Mouse (Mus musculus): ENCODE data around the gene Zpr1.
"Not testable (repeated sequence)": the region's sequence is repeated elsewhere in the genome, so short reads cannot be mapped to it uniquely, and the experiment has no call there.

Zpr1 gene

GRCm38 (mm10) chr9:46261131-46261530 is 11.7 kb upstream of the Zpr1 start:
- no peak for DNase-seq (ENCODE audit: low read depth, low spot score)

GRCm38 (mm10) chr9:46268343-46268873 is 4.5 kb upstream of the Zpr1 start, which contains the start of gene Apoa5:
Apoa5 (plus strand) TSS chr9:46268633.
- no peak for DNase-seq (ENCODE audit: low read depth, low spot score)

DNA sequence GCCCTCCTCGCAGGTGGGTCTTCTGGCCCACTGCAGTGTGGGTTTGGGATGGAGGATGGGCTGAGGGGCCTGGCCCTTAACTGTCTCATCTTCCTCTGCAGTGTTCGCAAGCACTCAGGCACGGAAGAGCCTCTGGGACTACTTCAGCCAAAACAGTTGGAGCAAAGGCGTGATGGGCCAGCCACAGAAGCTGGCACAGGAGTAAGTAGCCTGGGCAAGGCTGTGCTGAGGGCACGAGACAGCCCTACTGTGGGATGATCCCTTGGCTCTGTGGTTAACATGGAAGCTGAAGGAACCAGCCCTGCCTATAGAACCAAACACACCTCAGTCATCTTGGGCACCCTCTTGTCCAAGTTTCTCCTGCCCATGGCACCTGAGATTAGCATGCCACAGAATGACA is 3.7 kb upstream of the Zpr1 start:
- DNase-seq (ENCODE audit: low read depth, low spot score), result no peak

DNA sequence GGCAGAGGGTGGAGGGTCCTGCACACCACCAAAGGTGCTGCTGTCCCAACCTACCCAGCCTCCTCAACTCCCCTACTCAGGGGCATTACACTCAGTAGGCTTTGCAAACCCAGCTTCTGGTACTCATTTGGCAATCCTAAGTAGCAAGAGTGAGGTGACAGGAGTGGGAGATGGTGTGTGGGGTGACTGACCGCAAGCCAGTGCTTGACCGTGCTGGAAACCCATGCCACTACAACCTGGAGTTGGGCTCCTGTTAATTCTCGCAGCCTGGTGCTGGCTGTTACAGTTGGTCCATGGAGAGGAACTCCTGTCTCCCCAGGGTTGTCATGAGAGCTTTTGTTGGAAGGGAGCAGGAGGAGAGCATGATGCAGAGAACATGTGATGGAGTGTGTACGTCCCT is 2.1 kb upstream of the Zpr1 start:
- DNase-seq (ENCODE audit: low read depth, low spot score), result no peak

- DNase-seq (ENCODE audit: low read depth, low spot score), result no peak
Measured at GRCm38 (mm10) chr9:46272070-46272469, 794 bp upstream of the Zpr1 start.

DNA sequence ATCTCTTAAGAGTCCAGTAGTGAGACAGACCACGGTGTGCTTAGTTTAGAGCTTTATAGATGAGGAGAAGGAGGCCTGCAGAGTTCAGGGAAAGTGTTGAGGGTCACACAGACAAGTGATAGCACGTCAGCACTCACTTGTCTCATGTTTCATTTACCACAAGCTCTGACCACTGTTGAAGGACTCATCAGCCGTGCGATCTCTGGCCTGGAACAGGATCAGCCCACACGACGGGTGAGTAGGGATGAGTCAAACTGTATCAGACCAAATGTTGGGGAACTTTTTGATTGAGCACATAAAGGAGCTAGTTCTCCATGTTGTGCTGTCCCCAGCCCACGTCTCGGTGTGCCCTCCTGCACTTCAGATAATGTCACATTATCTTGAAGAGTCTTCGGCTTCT is 1.6 kb downstream of the Zpr1 start:
- peak; percentile 87 for DNase-seq (ENCODE audit: low read depth, low spot score)

DNA sequence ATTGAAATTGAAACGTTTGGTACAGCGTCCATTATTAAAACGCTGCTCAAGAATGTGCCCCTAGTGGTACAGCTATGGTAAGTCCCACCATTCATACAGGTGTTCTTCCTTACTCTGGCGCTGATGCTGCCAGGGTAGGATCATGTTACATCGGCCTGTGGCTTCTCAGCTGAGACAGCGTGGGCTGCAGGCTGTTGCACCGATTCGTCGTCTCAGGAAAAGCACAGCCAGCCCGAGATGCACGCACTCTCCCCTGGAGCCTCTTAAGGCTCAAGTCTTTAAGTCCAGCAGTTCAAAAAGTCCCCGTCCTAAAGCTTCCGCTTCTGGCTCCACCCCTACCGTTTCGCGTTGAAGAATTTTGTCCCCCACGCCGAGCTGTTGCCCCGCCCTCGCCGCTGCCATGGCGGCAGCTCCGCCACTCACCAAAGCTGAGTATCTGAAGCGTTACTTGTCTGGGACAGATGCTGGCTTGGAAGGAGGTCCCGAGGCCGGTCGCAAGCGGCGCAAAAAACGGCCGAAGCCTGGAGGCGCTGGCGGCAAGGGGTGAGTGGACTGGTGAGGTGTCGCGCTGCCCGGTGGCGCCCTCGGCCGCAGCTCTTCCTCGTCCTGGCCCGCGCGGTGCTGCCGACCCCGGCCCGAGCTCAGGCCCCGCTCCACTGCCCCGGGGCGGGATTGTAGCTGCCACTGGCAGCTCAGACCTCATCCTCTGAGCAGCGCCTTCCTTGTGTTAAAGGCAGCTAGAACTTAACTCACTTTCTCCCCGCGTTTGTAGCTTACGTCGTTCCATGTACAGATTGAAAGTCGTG is 10.0 kb downstream of the Zpr1 start, which contains the start of gene Bud13:
Gene Bud13, plus strand, starts transcription at position 378 of the 806 bp plus-strand sequence.
- peak; percentile 92 for DNase-seq (ENCODE audit: low read depth, low spot score)

DNA sequence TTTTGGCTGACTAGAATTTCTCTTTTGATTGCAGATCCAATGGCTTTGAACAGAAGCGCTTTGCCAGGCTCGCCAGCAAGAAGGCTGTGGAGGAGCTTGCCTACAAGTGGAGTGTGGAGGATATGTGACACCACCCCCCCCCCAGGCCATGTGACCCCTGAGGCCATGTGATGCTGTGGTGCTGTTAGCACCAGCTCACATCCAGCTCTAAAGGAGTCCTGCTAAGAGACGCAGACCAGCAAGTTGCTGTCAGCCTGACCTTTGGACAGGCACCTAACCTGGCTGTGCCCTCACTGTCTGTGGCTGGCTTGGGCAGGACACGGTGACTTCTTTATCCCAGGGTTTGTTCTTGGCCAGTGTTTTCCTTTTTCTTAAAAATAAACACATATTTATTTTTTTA is 25.5 kb downstream of the Zpr1 start:
- no peak for DNase-seq (ENCODE audit: low read depth, low spot score)

GRCm38 (mm10) chr9:46302142-46302541 is 29.3 kb downstream of the Zpr1 start:
- peak; percentile 76 for DNase-seq (ENCODE audit: low read depth, low spot score)

- no peak for DNase-seq (ENCODE audit: low read depth, low spot score)
Measured at GRCm38 (mm10) chr9:46309121-46309520, 36.3 kb downstream of the Zpr1 start.

GRCm38 (mm10) chr9:46314507-46314906 is 41.6 kb downstream of the Zpr1 start:
- peak; percentile 81 for DNase-seq (ENCODE audit: low read depth, low spot score)

- DNase-seq (ENCODE audit: low read depth, low spot score), result no peak
Measured at GRCm38 (mm10) chr9:46314921-46315320, 42.1 kb downstream of the Zpr1 start.

GRCm38 (mm10) chr9:46315807-46316365 is 43.0 kb downstream of the Zpr1 start:
- DNase-seq (ENCODE audit: low read depth, low spot score), result no peak

DNA sequence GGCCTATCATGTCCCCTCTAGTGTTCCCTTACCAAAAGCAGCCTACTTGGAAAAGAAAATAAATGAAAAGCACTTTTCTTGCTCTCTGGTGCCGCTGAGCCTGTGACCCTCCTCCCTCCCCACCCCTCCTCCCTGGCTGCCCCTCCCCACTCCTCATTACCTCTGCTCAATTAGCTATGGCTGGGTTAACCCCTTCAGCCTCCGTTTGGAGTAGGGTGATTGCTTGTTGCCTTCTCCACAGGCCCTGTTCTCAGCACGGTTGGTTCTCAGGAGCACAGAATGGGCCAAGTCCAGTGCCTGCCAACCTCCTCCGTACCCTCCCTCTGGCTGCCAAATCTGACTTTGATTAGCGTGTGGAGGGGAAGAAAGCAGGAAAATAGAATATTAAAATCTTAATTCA is 43.5 kb downstream of the Zpr1 start:
- DNase-seq (ENCODE audit: low read depth, low spot score), result no peak

DNA sequence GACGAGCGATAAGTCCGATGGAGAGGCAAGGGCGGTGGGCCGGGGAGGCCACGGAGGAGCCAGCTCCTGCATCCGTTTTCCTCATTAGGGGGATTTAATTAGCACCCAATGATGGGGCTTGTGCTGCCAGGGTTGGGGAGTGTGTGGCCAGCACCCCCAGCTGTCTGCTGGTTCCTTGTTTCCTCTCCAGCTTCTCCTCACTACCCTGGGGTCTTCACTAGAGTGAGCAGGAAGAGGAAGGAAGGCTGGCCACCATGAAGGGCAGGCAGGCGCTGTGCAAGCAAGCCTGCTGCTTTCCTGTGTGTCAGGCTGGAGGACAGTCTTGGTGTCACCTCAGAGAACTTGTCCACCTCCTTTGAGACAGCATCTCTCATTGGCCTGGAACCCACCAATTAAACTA is 44.0 kb downstream of the Zpr1 start:
- DNase-seq (ENCODE audit: low read depth, low spot score), result no peak

- no peak for DNase-seq (ENCODE audit: low read depth, low spot score)
Measured at GRCm38 (mm10) chr9:46317957-46318356, 45.1 kb downstream of the Zpr1 start.

- not testable (repeated sequence) for DNase-seq (ENCODE audit: low read depth, low spot score)
Measured at GRCm38 (mm10) chr9:46319886-46320285, 47.0 kb downstream of the Zpr1 start, which contains the start of gene 4931429L15Rik. 4931429L15Rik (minus strand) TSS chr9:46319986.

DNA sequence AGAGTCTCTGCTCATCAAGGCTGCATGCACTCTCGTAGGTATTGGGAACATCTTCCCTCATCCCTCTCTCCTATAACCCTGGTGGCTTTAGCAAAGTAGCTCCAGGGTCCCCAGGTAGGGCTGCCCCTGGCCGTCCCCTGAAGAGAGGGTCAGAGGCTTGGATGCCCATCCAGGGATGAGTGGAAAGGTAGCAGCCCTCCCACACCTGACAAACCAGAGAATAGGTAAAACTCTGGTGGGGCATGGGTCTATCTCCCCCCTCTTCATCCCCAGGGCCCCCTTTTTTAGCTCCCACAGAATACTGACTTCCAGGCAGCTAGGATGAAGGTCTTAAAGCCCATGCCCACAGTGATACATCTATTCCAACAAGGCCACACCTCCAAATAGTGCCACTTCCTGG is 47.6 kb downstream of the Zpr1 start:
- no peak for DNase-seq (ENCODE audit: low read depth, low spot score)

GRCm38 (mm10) chr9:46326694-46327405 is 54.0 kb downstream of the Zpr1 start:
- no peak for DNase-seq (ENCODE audit: low read depth, low spot score)

- no peak for DNase-seq (ENCODE audit: low read depth, low spot score)
Measured at GRCm38 (mm10) chr9:46327706-46328571, 55.1 kb downstream of the Zpr1 start.

DNA sequence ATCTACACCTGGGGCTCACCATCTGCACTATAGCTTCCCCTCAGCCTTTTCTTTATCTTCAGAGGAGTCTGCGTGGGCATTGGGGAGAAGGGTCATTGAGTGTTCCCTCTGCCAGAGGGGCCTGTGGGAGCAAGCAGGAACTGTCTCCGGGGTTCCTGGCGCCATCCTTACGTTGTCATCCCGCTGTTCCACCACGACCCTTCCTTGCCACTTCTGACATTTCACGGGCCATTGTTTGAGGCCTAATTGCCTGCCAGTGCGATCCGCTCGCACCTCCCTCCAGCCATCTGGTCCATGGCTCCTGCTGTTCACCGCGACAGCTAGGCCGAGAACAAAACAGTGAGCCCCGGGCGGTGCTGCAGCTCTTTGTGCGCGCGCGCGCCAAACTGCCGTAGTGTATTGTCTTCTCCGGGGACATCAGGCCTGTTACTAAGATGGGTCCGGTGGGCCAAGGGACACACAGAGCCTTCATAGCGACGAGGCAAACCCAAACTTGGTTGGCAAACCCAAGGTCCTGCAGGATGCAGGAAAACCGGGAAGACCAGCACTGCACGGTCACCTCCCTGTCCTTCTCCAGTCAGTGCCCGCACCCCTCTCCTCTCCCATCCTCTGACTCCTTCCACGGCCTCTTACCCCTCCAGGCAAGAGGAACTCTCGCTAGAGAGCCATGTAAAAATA is 55.8 kb downstream of the Zpr1 start:
- no peak for DNase-seq (ENCODE audit: low read depth, low spot score)

Measured in 3T3-L1 (cell line).